Mouse (Mus musculus): ENCODE data around the gene Bag6.
A peak's percentile ranks its signal among the peaks of the same experiment; 100 is the strongest.

DNA sequence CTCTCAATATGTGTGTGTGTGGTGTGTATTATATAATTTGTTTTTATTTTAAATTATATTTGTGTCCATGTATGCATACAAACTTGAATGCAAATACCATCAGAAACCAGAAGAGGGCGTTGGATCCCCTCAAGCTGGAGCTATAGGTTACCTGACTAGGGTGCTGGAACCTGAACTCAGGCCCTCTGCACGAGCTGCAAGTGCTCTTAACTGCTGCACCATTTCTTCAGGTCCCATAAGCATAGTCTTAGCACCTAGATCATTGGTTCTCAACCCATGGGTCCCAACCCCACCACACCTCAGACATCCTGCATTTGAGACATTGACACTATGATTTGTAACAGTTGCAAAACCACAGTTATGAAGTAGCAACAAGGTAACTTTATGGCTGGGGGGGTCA lies 56.7 kb downstream of the Bag6 start:
- TF ChIP-seq POLR2A (IDR thresholded peaks at IDR 0.05; ENCODE audit: insufficient read depth, low read depth, low read length) (no peak), CTCF (IDR thresholded peaks at IDR 0.05) (0 out of 2 replicates have a peak, but pooled peaks have one; percentile 11), EP300 (IDR thresholded peaks at IDR 0.05; ENCODE audit: insufficient read depth, low read depth, low read length) (no peak)
